Mouse (Mus musculus) ovary, adult 10 weeks (tissue): ENCODE results near the gene Map3k6. TPM values are rescaled to one million over a fixed set of nuclear protein-coding genes. Genes with fewer than 3 reads are reported as not detected.

ENCODE experiments used
- polyA plus RNA-seq: library from polyadenylated mRNA; stranded (reverse); fragments of 350-450 nt; fragmentation: Illumina TruSeq; extraction: RNeasy Lipid Tissue Mini Kit (QIAGEN cat#74804); gene quantifications from one replicate; pipeline ENCODE4 v1.2.3, GENCODE M21; 2014

Gene Map3k6
- polyA plus RNA-seq, result 1.1 TPM

DNA sequence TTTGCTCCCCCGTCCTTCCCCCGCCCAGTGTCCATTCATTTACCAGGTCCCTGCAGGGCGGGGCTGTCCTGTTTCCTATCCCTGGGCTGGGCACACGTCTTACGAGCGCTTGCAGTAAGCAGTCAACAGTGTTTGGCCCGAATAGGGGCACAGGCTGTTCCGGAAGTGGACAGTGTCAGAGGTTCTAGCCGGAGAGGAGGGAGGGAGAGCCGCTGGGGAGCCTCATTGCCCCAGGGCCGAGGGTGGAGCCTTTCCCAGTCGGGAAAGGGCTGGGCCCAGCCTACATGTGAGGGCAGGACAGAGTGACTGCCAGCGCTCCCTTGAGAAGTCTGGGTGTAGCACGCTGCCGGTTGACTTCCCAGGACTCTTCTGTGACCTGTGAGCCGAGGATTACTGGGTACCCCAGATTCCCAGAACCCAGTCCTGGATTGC lies at the start of gene Map3k6:
Gene Map3k6 (plus strand): TSS at position 329 of the 432 bp plus-strand sequence.

GRCm38 (mm10) chr4:133211751-133212561 lies 28.7 kb upstream of the Map3k6 start, which contains the start of the genes Cd164l2 and Gpr3:
Gene Cd164l2 (plus strand): TSS chr4:133212131.
Gene Gpr3 (minus strand): TSS chr4:133212536.

DNA sequence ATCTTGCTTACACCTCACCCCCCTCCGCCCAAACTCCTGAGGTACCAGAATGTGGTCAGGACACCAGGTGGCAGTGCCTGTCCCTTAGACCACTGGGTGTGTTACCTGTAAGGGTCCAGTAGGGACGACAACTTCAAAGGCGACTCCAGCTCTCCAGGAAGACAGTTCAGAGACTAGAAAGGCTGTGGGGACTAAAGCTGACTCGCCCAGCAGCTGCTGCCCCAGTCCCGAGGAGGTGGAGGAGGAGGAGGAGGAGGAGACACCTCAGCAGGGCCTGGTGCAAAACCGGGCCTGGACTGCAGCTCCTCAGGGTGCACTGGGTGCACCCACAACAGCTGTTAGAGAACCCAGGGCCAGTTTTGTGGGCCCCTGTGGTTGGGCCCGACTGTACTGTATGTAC lies 22.3 kb downstream of the Map3k6 start, which contains the start of gene Sytl1:
Gene Sytl1 (minus strand): TSS at position 232 of the 400 bp plus-strand sequence.

DNA sequence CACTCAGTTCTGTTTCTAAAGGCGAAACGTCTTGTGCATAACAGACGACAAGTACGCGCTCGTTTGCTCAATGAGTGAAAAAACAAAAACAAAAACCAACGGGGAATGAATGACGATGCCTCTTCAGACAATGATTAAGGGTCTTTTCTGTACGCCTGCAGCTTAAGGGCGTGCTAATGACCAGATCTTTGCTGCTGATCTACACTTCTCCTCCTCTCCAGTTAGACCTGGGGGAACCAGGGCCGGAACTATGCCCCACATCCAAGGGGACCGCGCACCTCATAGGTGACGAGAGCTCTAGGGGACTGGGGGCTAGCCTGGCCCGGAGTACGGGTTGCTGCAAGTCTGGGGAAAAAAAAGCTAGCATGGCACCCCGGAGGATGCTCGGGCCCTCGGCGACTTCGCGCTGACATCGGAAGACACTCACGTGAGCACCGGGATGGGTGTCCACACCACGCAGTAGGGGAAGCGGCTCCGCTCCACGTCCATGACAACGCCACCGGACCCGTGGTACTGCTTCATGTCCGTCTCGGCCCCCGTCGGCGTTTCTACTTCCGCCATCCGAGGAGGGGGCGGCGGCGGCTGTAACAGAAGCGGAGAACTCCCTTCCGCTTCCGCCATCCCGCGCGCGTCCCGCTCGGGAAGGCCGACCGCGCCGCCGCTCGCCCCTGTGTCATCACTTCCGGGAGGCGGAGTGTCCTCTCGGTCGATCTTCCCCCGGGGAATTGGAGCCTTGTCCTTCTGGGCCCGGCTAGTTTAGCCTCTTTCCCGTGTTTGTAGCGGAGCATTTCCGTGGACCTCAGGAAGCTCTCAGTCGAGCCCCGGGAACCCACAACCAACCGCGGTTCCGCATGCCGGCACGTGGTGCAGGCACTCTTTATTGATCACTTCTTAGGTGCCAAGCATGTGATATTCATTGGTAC lies 36.7 kb downstream of the Map3k6 start, which contains the start of gene Tmem222:
Gene Tmem222 (minus strand): TSS at position 689 of the 923 bp plus-strand sequence.

Other genes starting within 250 kb of the Map3k6 start
- 5.0 TPM for gene Ahdc1, start 229.6 kb upstream of the Map3k6 start, polyA plus RNA-seq
- 168 TPM for gene Wasf2, start 110.3 kb upstream of the Map3k6 start, polyA plus RNA-seq
- not detected for gene Cd164l2, start 28.7 kb upstream of the Map3k6 start, polyA plus RNA-seq
- 0.80 TPM for gene Gpr3, start 28.3 kb upstream of the Map3k6 start, polyA plus RNA-seq
- not detected for gene Sytl1, start 22.3 kb downstream of the Map3k6 start, polyA plus RNA-seq
- gene Tmem222, start 37.0 kb downstream of the Map3k6 start, polyA plus RNA-seq, result 0.88 TPM
- gene Wdtc1, start 112.7 kb downstream of the Map3k6 start, polyA plus RNA-seq, result 2.3 TPM
- gene Slc9a1, start 128.9 kb downstream of the Map3k6 start, polyA plus RNA-seq, result 1.7 TPM
- 0.46 TPM for gene Tent5b, start 239.3 kb downstream of the Map3k6 start, polyA plus RNA-seq